Mouse (Mus musculus): ENCODE measurements around the gene Shc2. TPM values are rescaled to one million over a fixed set of nuclear protein-coding genes. Genes with fewer than 3 reads are reported as not detected.

The Shc2 gene
- polyA plus RNA-seq, 1 experiment from 2014 or later, result 2.0 TPM

- 31% methylated on average over 11 of the region's 11 CpGs for WGBS
- peak overlapping the region; percentile 65 for H3K4me2 ChIP-seq
- no peaks in the 10 kb centered on the region for H3K27me3 ChIP-seq
- H3K36me3 ChIP-seq, result peaks cover 13% of the 10 kb centered on the region
- peak overlapping the region; percentile 35 for H3K9ac ChIP-seq
- H3K27ac ChIP-seq, result peak overlapping the region; percentile 89
- no peak for ATAC-seq (replicated peaks; ENCODE audit: insufficient number of reproducible peaks, insufficient read depth, low FRiP score, low read depth)
- H3K4me3 ChIP-seq, result peak overlapping the region; percentile 87
- H3K9me3 ChIP-seq (replicated peaks), result no peaks in the 10 kb centered on the region
- H3K4me1 ChIP-seq (replicated peaks), result peaks cover 41% of the 10 kb centered on the region
Measured at GRCm38 (mm10) chr10:79680606-79681495, 43.1 kb upstream of the Shc2 start.

- Histone ChIP-seq H3K27me3 (no peaks in the 10 kb centered on the region), H3K4me3 (no peak overlapping the region), H3K9me3 (replicated peaks) (no peaks in the 10 kb centered on the region), H3K27ac (no peak overlapping the region), H3K4me1 (replicated peaks) (peaks cover 19% of the 10 kb centered on the region), H3K36me3 (no peaks in the 10 kb centered on the region), H3K4me2 (no peak overlapping the region), H3K9ac (no peak overlapping the region)
- ATAC-seq (replicated peaks; ENCODE audit: insufficient number of reproducible peaks, insufficient read depth, low FRiP score, low read depth), result 0 out of 2 replicates have a peak, but pooled peaks have one; percentile 5
- 49% methylated on average over 44 of the region's 44 CpGs for WGBS
Measured at GRCm38 (mm10) chr10:79675346-79676035, 37.8 kb upstream of the Shc2 start.

- no peak overlapping the region for H3K9ac ChIP-seq
- H3K4me3 ChIP-seq, result no peak overlapping the region
- no peaks in the 10 kb centered on the region for H3K36me3 ChIP-seq
- peaks cover 27% of the 10 kb centered on the region for H3K4me1 ChIP-seq (replicated peaks)
- no peak overlapping the region for H3K27ac ChIP-seq
- no peak overlapping the region for H3K4me2 ChIP-seq
- ATAC-seq (replicated peaks; ENCODE audit: insufficient number of reproducible peaks, insufficient read depth, low FRiP score, low read depth), result no peak
- WGBS, result 87% methylated on average over 3 of the region's 3 CpGs
- H3K9me3 ChIP-seq (replicated peaks), result no peaks in the 10 kb centered on the region
- no peaks in the 10 kb centered on the region for H3K27me3 ChIP-seq
Measured at GRCm38 (mm10) chr10:79673054-79673453, 35.3 kb upstream of the Shc2 start.

- H3K9ac ChIP-seq, result no peak overlapping the region
- H3K4me2 ChIP-seq, result no peak overlapping the region
- H3K27me3 ChIP-seq, result no peaks in the 10 kb centered on the region
- no peak for ATAC-seq (replicated peaks; ENCODE audit: insufficient number of reproducible peaks, insufficient read depth, low FRiP score, low read depth)
- peaks cover 27% of the 10 kb centered on the region for H3K4me1 ChIP-seq (replicated peaks)
- 62% methylated on average over 3 of the region's 3 CpGs for WGBS
- H3K27ac ChIP-seq, result no peak overlapping the region
- no peaks in the 10 kb centered on the region for H3K36me3 ChIP-seq
- H3K9me3 ChIP-seq (replicated peaks), result no peaks in the 10 kb centered on the region
- no peak overlapping the region for H3K4me3 ChIP-seq
Measured at GRCm38 (mm10) chr10:79672088-79672455, 34.4 kb upstream of the Shc2 start.

GRCm38 (mm10) chr10:79671396-79672087, 33.8 kb upstream of the Shc2 start:
- Histone ChIP-seq H3K27ac (no peak overlapping the region), H3K4me1 (replicated peaks) (peaks cover 26% of the 10 kb centered on the region), H3K9me3 (replicated peaks) (no peaks in the 10 kb centered on the region), H3K36me3 (no peaks in the 10 kb centered on the region), H3K4me2 (no peak overlapping the region), H3K27me3 (no peaks in the 10 kb centered on the region), H3K9ac (no peak overlapping the region), H3K4me3 (no peak overlapping the region)
- WGBS, result 78% methylated on average over 6 of the region's 6 CpGs
- ATAC-seq (replicated peaks; ENCODE audit: insufficient number of reproducible peaks, insufficient read depth, low FRiP score, low read depth), result no peak

- Histone ChIP-seq H3K9me3 (replicated peaks) (no peaks in the 10 kb centered on the region), H3K4me1 (replicated peaks) (peaks cover 15% of the 10 kb centered on the region), H3K4me2 (peak overlapping the region; percentile 73), H3K27ac (peak overlapping the region; percentile 83; the same call in 1 of the 2 replicates), H3K4me3 (peak overlapping the region; percentile 62), H3K36me3 (no peaks in the 10 kb centered on the region), H3K9ac (peak overlapping the region; percentile 64), H3K27me3 (peaks cover 4% of the 10 kb centered on the region; the same call in 1 of the 2 replicates)
- WGBS, result 36% methylated on average over 15 of the region's 15 CpGs
- ATAC-seq (replicated peaks; ENCODE audit: insufficient number of reproducible peaks, insufficient read depth, low FRiP score, low read depth), result no peak
Measured at GRCm38 (mm10) chr10:79670071-79670888, 32.6 kb upstream of the Shc2 start.

- Histone ChIP-seq H3K4me3 (peak overlapping the region; percentile 62), H3K4me1 (replicated peaks) (peaks cover 15% of the 10 kb centered on the region), H3K27me3 (peaks cover 4% of the 10 kb centered on the region; the same call in 1 of the 2 replicates), H3K4me2 (peak overlapping the region; percentile 73), H3K9me3 (replicated peaks) (no peaks in the 10 kb centered on the region), H3K27ac (peak overlapping the region; percentile 83), H3K9ac (peak overlapping the region; percentile 64), H3K36me3 (no peaks in the 10 kb centered on the region)
- ATAC-seq (replicated peaks; ENCODE audit: insufficient number of reproducible peaks, insufficient read depth, low FRiP score, low read depth), result peak; percentile 47
- under 1% methylated on average over 47 of the region's 47 CpGs for WGBS
Measured at GRCm38 (mm10) chr10:79669576-79670057, 31.9 kb upstream of the Shc2 start.

- Histone ChIP-seq H3K27ac (peak within 1 kb of the TSS; percentile 83), H3K9me3 (replicated peaks) (no peaks in the 10 kb centered on the region), H3K36me3 (no peaks in the 10 kb centered on the region), H3K4me2 (peak within 1 kb of the TSS; percentile 73), H3K4me3 (peak within 1 kb of the TSS; percentile 62), H3K27me3 (peaks cover 4% of the 10 kb centered on the region; the same call in 1 of the 2 replicates), H3K9ac (peak within 1 kb of the TSS; percentile 64), H3K4me1 (replicated peaks) (peaks cover 17% of the 10 kb centered on the region)
- ATAC-seq (replicated peaks; ENCODE audit: insufficient number of reproducible peaks, insufficient read depth, low FRiP score, low read depth), result peak; percentile 75
- 0% methylated on average over 44 of the region's 45 CpGs for WGBS
Measured at GRCm38 (mm10) chr10:79668771-79669575, 31.3 kb upstream of the Shc2 start, which contains the start of gene Tpgs1. Gene Tpgs1 (plus strand): TSS chr10:79669369.

GRCm38 (mm10) chr10:79668076-79668475, 30.4 kb upstream of the Shc2 start:
- WGBS, result 76% methylated on average over 5 of the region's 5 CpGs
- Histone ChIP-seq H3K9me3 (replicated peaks) (no peaks in the 10 kb centered on the region), H3K27me3 (peaks cover 4% of the 10 kb centered on the region; the same call in 1 of the 2 replicates), H3K9ac (no peak overlapping the region), H3K27ac (no peak overlapping the region), H3K36me3 (no peaks in the 10 kb centered on the region), H3K4me1 (replicated peaks) (peaks cover 17% of the 10 kb centered on the region), H3K4me2 (no peak overlapping the region), H3K4me3 (no peak overlapping the region)
- ATAC-seq (replicated peaks; ENCODE audit: insufficient number of reproducible peaks, insufficient read depth, low FRiP score, low read depth), result no peak

- Histone ChIP-seq H3K27me3 (peaks cover 4% of the 10 kb centered on the region; the same call in 1 of the 2 replicates), H3K36me3 (no peaks in the 10 kb centered on the region), H3K27ac (no peak overlapping the region), H3K9ac (no peak overlapping the region), H3K4me3 (no peak overlapping the region), H3K9me3 (replicated peaks) (no peaks in the 10 kb centered on the region), H3K4me1 (replicated peaks) (peaks cover 17% of the 10 kb centered on the region), H3K4me2 (no peak overlapping the region)
- no peak for ATAC-seq (replicated peaks; ENCODE audit: insufficient number of reproducible peaks, insufficient read depth, low FRiP score, low read depth)
- 66% methylated on average over 9 of the region's 9 CpGs for WGBS
Measured at GRCm38 (mm10) chr10:79666493-79666892, 28.8 kb upstream of the Shc2 start.
